Mouse (Mus musculus) CD4-positive helper T cell, adult 2 months (primary cell): ENCODE measurements around the gene Lin7a.

ENCODE experiments used
- DNase-seq: peaks from one replicate; pipeline ENCODE4 v3.0.0-alpha.2; 2012; ENCODE audit warnings: low read depth, missing footprints, low spot score

Gene Lin7a

GRCm38 (mm10) chr10:107449496-107450330, 178.2 kb downstream of the Lin7a start:
- DNase-seq, result no peak

GRCm38 (mm10) chr10:107467819-107468218, 196.3 kb downstream of the Lin7a start:
- no peak for DNase-seq
